Mouse (Mus musculus) lung, postnatal 4 days (tissue): ENCODE data around the gene Parva.

Experiments used
- DNase-seq, 2 experiments: peaks; one replicate each; pipeline ENCODE4 v3.0.0; 2021

Parva gene

GRCm38 (mm10) chr7:112473649-112474435, 46.5 kb downstream of the Parva start:
- no peak for DNase-seq

- peak; percentile 63 to 84 for DNase-seq
Measured at GRCm38 (mm10) chr7:112479116-112479515, 51.8 kb downstream of the Parva start.

GRCm38 (mm10) chr7:112481031-112481430, 53.7 kb downstream of the Parva start:
- no peak for DNase-seq

GRCm38 (mm10) chr7:112482572-112482971, 55.3 kb downstream of the Parva start:
- DNase-seq: no peak

GRCm38 (mm10) chr7:112483382-112483781, 56.1 kb downstream of the Parva start:
- no peak for DNase-seq

GRCm38 (mm10) chr7:112490825-112491224, 63.5 kb downstream of the Parva start:
- no peak for DNase-seq

- no peak for DNase-seq
Measured at GRCm38 (mm10) chr7:112491737-112492136, 64.4 kb downstream of the Parva start.

GRCm38 (mm10) chr7:112495950-112496349, 68.6 kb downstream of the Parva start:
- no peak for DNase-seq

- DNase-seq: no peak
Measured at GRCm38 (mm10) chr7:112496921-112497320, 69.6 kb downstream of the Parva start.

GRCm38 (mm10) chr7:112498591-112499301, 71.4 kb downstream of the Parva start:
- no peak for DNase-seq

- no peak for DNase-seq
Measured at GRCm38 (mm10) chr7:112499453-112500133, 72.3 kb downstream of the Parva start.

- DNase-seq: no peak
Measured at GRCm38 (mm10) chr7:112500134-112500490, 72.8 kb downstream of the Parva start.

- DNase-seq: no peak
Measured at GRCm38 (mm10) chr7:112502050-112502809, 74.9 kb downstream of the Parva start.

- no peak for DNase-seq
Measured at GRCm38 (mm10) chr7:112502845-112503244, 75.5 kb downstream of the Parva start.

GRCm38 (mm10) chr7:112503448-112503847, 76.1 kb downstream of the Parva start:
- no peak for DNase-seq

GRCm38 (mm10) chr7:112503917-112504316, 76.6 kb downstream of the Parva start:
- DNase-seq: no peak

- peak in 1 of 2 experiments; percentile 52 for DNase-seq
Measured at GRCm38 (mm10) chr7:112509107-112509506, 81.8 kb downstream of the Parva start.

- DNase-seq: no peak
Measured at GRCm38 (mm10) chr7:112510336-112511048, 83.2 kb downstream of the Parva start.

- no peak for DNase-seq
Measured at GRCm38 (mm10) chr7:112511309-112511708, 84.0 kb downstream of the Parva start.

GRCm38 (mm10) chr7:112512257-112512656, 85.0 kb downstream of the Parva start:
- no peak for DNase-seq

- DNase-seq: no peak
Measured at GRCm38 (mm10) chr7:112512895-112513294, 85.6 kb downstream of the Parva start.

- no peak for DNase-seq
Measured at GRCm38 (mm10) chr7:112514636-112515193, 87.4 kb downstream of the Parva start.
